Mouse (Mus musculus): ENCODE measurements around the gene Ddx55. TPM values are rescaled to one million over a fixed set of nuclear protein-coding genes. Genes with fewer than 3 reads are reported as not detected.

The Ddx55 gene
- polyA plus RNA-seq, 1 experiment from 2014 or later = 15.3 TPM

DNA sequence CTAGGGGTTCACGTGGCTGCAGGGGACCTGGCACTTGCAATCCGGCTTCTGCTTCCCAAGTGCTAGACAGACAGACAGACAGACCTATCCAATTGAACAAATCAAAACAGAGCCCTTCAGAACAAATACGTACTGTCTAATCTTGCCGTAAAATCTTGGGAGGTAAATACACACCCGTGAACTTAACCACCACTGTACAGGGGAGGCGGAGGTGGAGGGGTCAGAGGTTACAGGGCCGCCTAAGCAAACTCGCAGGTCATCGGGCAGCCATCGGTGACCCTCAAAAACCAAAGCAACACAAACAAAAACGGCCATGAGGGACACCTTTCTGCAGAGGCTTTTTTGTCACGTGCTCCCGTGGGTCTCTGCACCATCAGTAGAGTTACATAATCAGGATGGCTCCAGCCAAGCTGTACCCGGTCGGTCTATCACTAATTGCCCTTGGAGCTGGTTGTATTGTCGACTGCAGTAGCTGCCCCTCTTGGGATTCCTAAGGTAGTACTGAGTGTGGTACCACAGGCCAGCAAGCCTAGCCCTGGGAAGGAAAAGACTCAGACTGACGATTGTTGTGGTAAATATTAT lies 52.5 kb downstream of the Ddx55 start:
- Histone ChIP-seq H3K4me3 (ENCODE audit: low read depth, low read length) (no peak overlapping the region), H3K36me3 (ENCODE audit: control insufficient read depth, insufficient read depth, low read length) (peaks cover 6% of the 10 kb centered on the region), H3K4me1 (ENCODE audit: control insufficient read depth, insufficient read depth, low read length) (no peaks in the 10 kb centered on the region), H3K9me3 (ENCODE audit: control insufficient read depth, low read depth, low read length) (no peaks in the 10 kb centered on the region), H3K9ac (replicated peaks; ENCODE audit: low read depth, low read length) (no peak overlapping the region), H3K27me3 (ENCODE audit: control insufficient read depth, insufficient read depth, low read length) (no peaks in the 10 kb centered on the region), H3K4me2 (replicated peaks; ENCODE audit: low read depth, low read length) (no peak overlapping the region), H3K27ac (ENCODE audit: low read length) (no peak overlapping the region)
- ATAC-seq (ENCODE audit: insufficient number of reproducible peaks, insufficient read depth, low FRiP score, low read depth) = no peak
- WGBS = 81% methylated on average over 17 of the region's 17 CpGs

- Histone ChIP-seq H3K4me1 (ENCODE audit: control insufficient read depth, insufficient read depth, low read length) (no peaks in the 10 kb centered on the region), H3K36me3 (ENCODE audit: control insufficient read depth, insufficient read depth, low read length) (no peaks in the 10 kb centered on the region), H3K27me3 (ENCODE audit: control insufficient read depth, insufficient read depth, low read length) (no peaks in the 10 kb centered on the region), H3K4me2 (replicated peaks; ENCODE audit: low read depth, low read length) (no peak overlapping the region), H3K9me3 (ENCODE audit: control insufficient read depth, low read depth, low read length) (no peaks in the 10 kb centered on the region), H3K9ac (replicated peaks; ENCODE audit: low read depth, low read length) (no peak overlapping the region), H3K27ac (ENCODE audit: low read length) (no peak overlapping the region), H3K4me3 (ENCODE audit: low read depth, low read length) (no peak overlapping the region)
- ATAC-seq (ENCODE audit: insufficient number of reproducible peaks, insufficient read depth, low FRiP score, low read depth) = no peak
- WGBS = 80% methylated on average over 10 of the region's 10 CpGs
These were observed 58.3 kb downstream of the Ddx55 start for GRCm38 (mm10) chr5:124610965-124611364.

DNA sequence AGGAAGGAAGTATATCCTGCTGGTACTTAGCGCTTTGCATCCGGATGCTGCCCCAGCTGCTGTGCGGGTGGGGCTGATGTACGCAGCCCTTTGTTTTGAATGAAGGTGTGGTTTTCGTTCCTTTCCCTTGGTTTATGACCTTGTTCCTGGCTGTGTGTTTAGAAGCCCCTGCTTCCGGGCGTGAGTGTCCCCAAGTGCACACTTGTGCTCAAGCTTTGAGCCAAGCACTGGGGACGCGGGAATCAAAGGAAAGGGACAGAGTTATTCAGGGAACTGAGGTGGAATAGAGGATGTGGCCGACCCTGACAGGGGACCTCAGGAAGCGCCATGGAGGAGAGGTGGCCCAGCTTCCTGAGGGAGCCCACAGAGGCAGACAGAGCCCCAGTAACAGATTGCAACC lies 62.0 kb downstream of the Ddx55 start:
- H3K9me3 ChIP-seq (ENCODE audit: control insufficient read depth, low read depth, low read length) = no peaks in the 10 kb centered on the region
- no peak overlapping the region for H3K27ac ChIP-seq (ENCODE audit: low read length)
- no peak for ATAC-seq (ENCODE audit: insufficient number of reproducible peaks, insufficient read depth, low FRiP score, low read depth)

GRCm38 (mm10) chr5:124618711-124619110 lies 66.0 kb downstream of the Ddx55 start:
- no peaks in the 10 kb centered on the region for H3K9me3 ChIP-seq (ENCODE audit: control insufficient read depth, low read depth, low read length)
- WGBS = 76% methylated on average over 10 of the region's 10 CpGs
- no peak overlapping the region for H3K27ac ChIP-seq (ENCODE audit: low read length)
- no peaks in the 10 kb centered on the region for H3K27me3 ChIP-seq (ENCODE audit: control insufficient read depth, insufficient read depth, low read length)
- no peak overlapping the region for H3K4me2 ChIP-seq (replicated peaks; ENCODE audit: low read depth, low read length)
- H3K4me3 ChIP-seq (ENCODE audit: low read depth, low read length) = no peak overlapping the region
- ATAC-seq (ENCODE audit: insufficient number of reproducible peaks, insufficient read depth, low FRiP score, low read depth) = no peak
- no peak overlapping the region for H3K9ac ChIP-seq (replicated peaks; ENCODE audit: low read depth, low read length)
- H3K36me3 ChIP-seq (ENCODE audit: control insufficient read depth, insufficient read depth, low read length) = no peaks in the 10 kb centered on the region; the same call in 1 of the 2 replicates
- H3K4me1 ChIP-seq (ENCODE audit: control insufficient read depth, insufficient read depth, low read length) = no peaks in the 10 kb centered on the region

More for the DNA sequence above, 62.0 kb downstream of the Ddx55 start:
- no peaks in the 10 kb centered on the region; the same call in 1 of the 2 replicates for H3K36me3 ChIP-seq (ENCODE audit: control insufficient read depth, insufficient read depth, low read length)
- no peaks in the 10 kb centered on the region for H3K4me1 ChIP-seq (ENCODE audit: control insufficient read depth, insufficient read depth, low read length)
- no peak overlapping the region for H3K4me3 ChIP-seq (ENCODE audit: low read depth, low read length)
- no peak overlapping the region for H3K9ac ChIP-seq (replicated peaks; ENCODE audit: low read depth, low read length)
- H3K4me2 ChIP-seq (replicated peaks; ENCODE audit: low read depth, low read length) = no peak overlapping the region
- no peaks in the 10 kb centered on the region for H3K27me3 ChIP-seq (ENCODE audit: control insufficient read depth, insufficient read depth, low read length)
- WGBS = 81% methylated on average over 11 of the region's 11 CpGs

Other genes with a start within 250 kb of the Ddx55 start
- 18.3 and 20.2 TPM in 2 replicates for gene Mphosph9, start 224.9 kb upstream of the Ddx55 start, polyA plus RNA-seq (2014; fragmentation: Nextera tagmentation; extraction: Ambion mirVana)
- gene 2810006K23Rik, start 224.8 kb upstream of the Ddx55 start, polyA plus RNA-seq (2014; fragmentation: Nextera tagmentation; extraction: Ambion mirVana) = 9.1 and 10.8 TPM in 2 replicates
- 50.8 and 53.7 TPM in 2 replicates for gene Cdk2ap1, start 189.8 kb upstream of the Ddx55 start, polyA plus RNA-seq (2014; fragmentation: Nextera tagmentation; extraction: Ambion mirVana)
- 95.3 and 104 TPM in 2 replicates for gene Sbno1, start 126.9 kb upstream of the Ddx55 start, polyA plus RNA-seq (2014; fragmentation: Nextera tagmentation; extraction: Ambion mirVana)
- gene Kmt5a, start 112.9 kb upstream of the Ddx55 start, polyA plus RNA-seq (2014; fragmentation: Nextera tagmentation; extraction: Ambion mirVana) = 52.9 and 59.8 TPM in 2 replicates
- gene Rilpl2, start 74.5 kb upstream of the Ddx55 start, polyA plus RNA-seq (2014; fragmentation: Nextera tagmentation; extraction: Ambion mirVana) = 30.6 and 31.7 TPM in 2 replicates
- 11.5 and 14.2 TPM in 2 replicates for gene Snrnp35, start 69.7 kb upstream of the Ddx55 start, polyA plus RNA-seq (2014; fragmentation: Nextera tagmentation; extraction: Ambion mirVana)
- 14.9 and 16.8 TPM in 2 replicates for gene Rilpl1, start 21.5 kb upstream of the Ddx55 start, polyA plus RNA-seq (2014; fragmentation: Nextera tagmentation; extraction: Ambion mirVana)
- gene Tmed2, start 12.2 kb upstream of the Ddx55 start, polyA plus RNA-seq (2014; fragmentation: Nextera tagmentation; extraction: Ambion mirVana) = 519 and 589 TPM in 2 replicates
- 71.2 and 78.7 TPM in 2 replicates for gene Eif2b1, start 26.3 kb downstream of the Ddx55 start, polyA plus RNA-seq (2014; fragmentation: Nextera tagmentation; extraction: Ambion mirVana)
- 72.4 and 73.6 TPM in 2 replicates for gene Gtf2h3, start 26.3 kb downstream of the Ddx55 start, polyA plus RNA-seq (2014; fragmentation: Nextera tagmentation; extraction: Ambion mirVana)
- 43.0 and 44.2 TPM in 2 replicates for gene Atp6v0a2, start 75.7 kb downstream of the Ddx55 start, polyA plus RNA-seq (2014; fragmentation: Nextera tagmentation; extraction: Ambion mirVana)
- gene Dnah10, start 172.2 kb downstream of the Ddx55 start, polyA plus RNA-seq (2014; fragmentation: Nextera tagmentation; extraction: Ambion mirVana) = 0.03 TPM in 1 of 2 replicates, not detected in the other